Mouse (Mus musculus): ENCODE data around the gene Pnma1. TPM values are rescaled to one million over a fixed set of nuclear protein-coding genes. Genes with fewer than 3 reads are reported as not detected.
"Not testable (repeated sequence)": the region's sequence is repeated elsewhere in the genome, so short reads cannot be mapped to it uniquely, and the experiment has no call there.

The Pnma1 gene
- polyA plus RNA-seq, 1 experiment from 2014 or later, result 0.53 TPM

DNA sequence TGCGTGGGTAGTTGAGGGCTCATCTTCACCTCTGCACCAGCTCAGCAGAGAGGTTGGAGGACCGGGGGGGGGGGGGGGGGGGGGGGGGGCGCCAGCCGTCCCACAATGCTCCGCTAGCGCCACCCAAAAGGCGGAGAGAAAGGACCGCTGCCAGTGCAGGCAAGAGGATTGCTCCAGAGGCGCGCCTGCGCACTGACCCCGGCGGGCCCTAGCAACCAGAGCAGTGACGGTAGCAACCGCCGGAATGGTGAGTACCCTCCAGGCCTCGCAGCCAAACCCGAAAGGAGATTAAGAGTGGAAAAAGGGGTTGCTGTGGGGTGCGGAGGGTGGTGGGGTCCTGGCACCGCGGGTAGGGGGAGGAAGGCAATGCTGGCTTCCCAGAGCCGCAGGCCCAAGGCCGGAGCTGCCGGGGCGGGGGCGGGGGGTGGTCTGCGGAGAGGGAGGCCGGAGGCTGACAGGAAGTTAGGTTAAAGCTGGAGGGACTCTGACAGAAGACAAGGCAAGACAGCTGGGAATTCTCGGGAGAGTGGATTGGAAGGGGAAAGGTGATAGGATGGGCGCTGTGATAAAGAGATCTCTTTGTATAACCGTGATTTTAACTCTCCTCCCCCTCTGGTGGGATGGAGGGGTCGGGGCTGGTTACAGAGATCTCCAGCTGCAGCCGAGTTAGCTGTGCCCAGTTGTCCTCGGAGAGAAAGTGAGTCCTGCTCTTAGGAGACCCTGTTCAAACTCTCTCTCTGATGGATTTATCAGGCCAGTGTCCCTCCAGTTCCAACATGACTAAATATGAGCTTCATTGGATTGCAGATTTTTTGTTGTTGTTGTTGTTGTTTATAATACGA, 33.9 kb downstream of the Pnma1 start, which contains the start of gene Dnal1:
Gene Dnal1, plus strand, starts transcription at position 214 of the 842 bp plus-strand sequence.
- H3K4me3 ChIP-seq (ENCODE audit: low read depth, low read length), result peak within 1 kb of the TSS; percentile 70
- no peaks in the 10 kb centered on the region for H3K27me3 ChIP-seq (replicated peaks; ENCODE audit: control insufficient read depth, insufficient read depth, low read length)
- DNase-seq (ENCODE audit: low spot score) (peak; percentile 91), ATAC-seq (replicated peaks; ENCODE audit: low FRiP score) (peak; percentile 89)
- 3% methylated on average over 30 of the region's 35 CpGs for WGBS
- no peaks in the 10 kb centered on the region for H3K4me1 ChIP-seq (replicated peaks; ENCODE audit: control insufficient read depth, insufficient read depth, low read length)
- no peaks in the 10 kb centered on the region for H3K9me3 ChIP-seq (ENCODE audit: control insufficient read depth, low read length)
- H3K36me3 ChIP-seq (ENCODE audit: control insufficient read depth, insufficient read depth, low read length), result no peaks in the 10 kb centered on the region
- H3K9ac ChIP-seq (ENCODE audit: low read depth, low read length), result peak within 1 kb of the TSS; percentile 15; the same call in 1 of the 2 replicates
- H3K27ac ChIP-seq (ENCODE audit: low read depth, low read length), result no peak within 1 kb of the TSS
- peak within 1 kb of the TSS; percentile 65 for H3K4me2 ChIP-seq

DNA sequence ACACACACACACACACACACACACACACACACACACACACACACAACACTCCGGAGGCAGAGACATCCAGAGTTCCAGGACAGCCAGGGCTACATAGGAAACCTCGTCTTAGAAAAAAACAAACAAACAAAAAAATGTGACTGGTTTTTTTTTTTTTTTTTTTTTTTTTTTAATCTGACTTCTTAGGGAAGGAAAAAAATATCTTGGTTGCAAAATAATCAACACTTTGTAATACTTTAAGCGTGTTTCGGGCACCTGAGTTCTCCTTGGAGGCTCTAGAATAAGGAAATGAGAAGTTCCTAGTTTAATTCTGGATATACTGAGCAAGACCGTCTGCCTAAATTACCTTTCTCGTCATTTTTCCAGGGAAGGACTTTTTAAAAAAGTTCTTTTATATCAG, 34.6 kb downstream of the Pnma1 start:
- H3K27me3 ChIP-seq (replicated peaks; ENCODE audit: control insufficient read depth, insufficient read depth, low read length), result no peaks in the 10 kb centered on the region
- H3K36me3 ChIP-seq (ENCODE audit: control insufficient read depth, insufficient read depth, low read length), result no peaks in the 10 kb centered on the region
- no peak overlapping the region for H3K9ac ChIP-seq (ENCODE audit: low read depth, low read length)
- no peaks in the 10 kb centered on the region for H3K9me3 ChIP-seq (ENCODE audit: control insufficient read depth, low read length)
- peak overlapping the region; percentile 70 for H3K4me3 ChIP-seq (ENCODE audit: low read depth, low read length)
- DNase-seq (ENCODE audit: low spot score) (no peak), ATAC-seq (replicated peaks; ENCODE audit: low FRiP score) (no peak)
- H3K4me2 ChIP-seq, result peak overlapping the region; percentile 65
- no peaks in the 10 kb centered on the region for H3K4me1 ChIP-seq (replicated peaks; ENCODE audit: control insufficient read depth, insufficient read depth, low read length)
- 51% methylated on average over 6 of the region's 6 CpGs for WGBS
- no peak overlapping the region for H3K27ac ChIP-seq (ENCODE audit: low read depth, low read length)

DNA sequence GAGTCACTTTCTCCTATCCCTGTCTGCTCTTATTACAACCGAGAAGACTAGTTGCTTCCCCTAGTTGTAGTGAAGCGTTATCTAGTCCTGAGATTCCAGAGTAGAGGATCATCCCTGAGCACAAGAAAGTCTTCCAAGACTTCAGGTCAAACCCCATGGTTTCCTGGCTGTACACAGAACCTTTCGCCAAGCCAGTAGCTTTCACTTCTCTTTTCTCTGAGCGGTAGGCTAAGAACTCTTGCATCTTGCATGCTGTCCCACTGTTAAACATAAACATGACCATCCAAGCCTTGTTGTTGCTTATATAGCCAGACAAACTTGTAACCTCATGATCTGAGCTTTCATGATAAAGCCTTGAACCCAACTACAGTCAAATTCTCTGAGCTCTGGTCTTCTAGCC, 37.5 kb downstream of the Pnma1 start:
- H3K4me1 ChIP-seq (replicated peaks; ENCODE audit: control insufficient read depth, insufficient read depth, low read length), result no peaks in the 10 kb centered on the region
- no peaks in the 10 kb centered on the region for H3K9me3 ChIP-seq (ENCODE audit: control insufficient read depth, low read length)
- no peak overlapping the region for H3K27ac ChIP-seq (ENCODE audit: low read depth, low read length)
- no peak overlapping the region for H3K9ac ChIP-seq (ENCODE audit: low read depth, low read length)
- no peak for ATAC-seq (replicated peaks; ENCODE audit: low FRiP score)
- H3K36me3 ChIP-seq (ENCODE audit: control insufficient read depth, insufficient read depth, low read length), result no peaks in the 10 kb centered on the region
- H3K27me3 ChIP-seq (replicated peaks; ENCODE audit: control insufficient read depth, insufficient read depth, low read length), result no peaks in the 10 kb centered on the region
- no peak for DNase-seq (ENCODE audit: low spot score)
- H3K4me2 ChIP-seq, result no peak overlapping the region
- no peak overlapping the region for H3K4me3 ChIP-seq (ENCODE audit: low read depth, low read length)
- WGBS, result 80% methylated on average over 4 of the region's 4 CpGs

DNA sequence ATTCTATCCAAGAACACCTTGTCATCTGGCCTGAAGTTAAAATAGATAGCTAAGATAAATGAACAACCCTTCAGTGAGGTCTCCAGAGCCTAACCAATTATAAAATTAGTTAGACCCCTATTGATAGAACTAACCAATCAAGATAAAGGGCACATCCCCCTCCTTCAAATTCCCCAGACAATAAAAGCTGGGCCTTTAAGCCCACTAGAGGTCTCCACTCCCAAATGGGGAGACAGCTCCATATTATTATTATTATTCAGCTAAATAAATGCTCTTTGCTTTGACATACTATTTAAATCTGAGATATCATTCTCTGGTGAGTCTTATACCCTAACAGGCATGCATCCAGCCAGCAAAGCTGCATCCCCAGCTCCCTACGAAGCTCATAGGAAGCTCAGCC, 38.4 kb downstream of the Pnma1 start:
- Histone ChIP-seq H3K27me3 (replicated peaks; ENCODE audit: control insufficient read depth, insufficient read depth, low read length) (no peaks in the 10 kb centered on the region), H3K36me3 (ENCODE audit: control insufficient read depth, insufficient read depth, low read length) (no peaks in the 10 kb centered on the region), H3K4me3 (ENCODE audit: low read depth, low read length) (no peak overlapping the region), H3K9me3 (ENCODE audit: control insufficient read depth, low read length) (no peaks in the 10 kb centered on the region), H3K9ac (ENCODE audit: low read depth, low read length) (no peak overlapping the region), H3K4me1 (replicated peaks; ENCODE audit: control insufficient read depth, insufficient read depth, low read length) (no peaks in the 10 kb centered on the region), H3K4me2 (no peak overlapping the region), H3K27ac (ENCODE audit: low read depth, low read length) (no peak overlapping the region)
- DNase-seq (ENCODE audit: low spot score) (no peak), ATAC-seq (replicated peaks; ENCODE audit: low FRiP score) (no peak)
- WGBS, result 73% methylated on average over 1 of the region's 1 CpGs

DNA sequence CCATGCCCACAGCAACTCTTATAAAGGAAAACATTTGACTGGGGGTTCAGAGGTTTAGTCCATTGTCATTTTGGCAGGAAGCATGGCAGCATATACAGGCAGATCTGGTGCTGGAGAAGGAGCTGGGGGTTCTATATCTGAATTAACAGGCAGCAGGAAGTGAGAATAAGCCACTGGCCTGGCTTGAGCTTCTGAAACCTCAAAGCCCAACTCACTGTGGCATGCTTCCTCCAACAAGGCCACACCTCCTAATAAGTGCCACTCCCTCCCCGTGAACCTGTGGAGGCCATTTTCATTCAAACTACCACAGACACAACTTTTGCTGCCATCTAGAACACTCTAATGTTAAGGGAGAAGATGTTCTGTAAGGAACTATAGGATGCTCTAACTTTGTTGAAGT, 40.6 kb downstream of the Pnma1 start:
- Histone ChIP-seq H3K4me2 (no peak overlapping the region), H3K4me1 (replicated peaks; ENCODE audit: control insufficient read depth, insufficient read depth, low read length) (no peaks in the 10 kb centered on the region), H3K9me3 (ENCODE audit: control insufficient read depth, low read length) (no peaks in the 10 kb centered on the region), H3K27ac (ENCODE audit: low read depth, low read length) (no peak overlapping the region), H3K9ac (ENCODE audit: low read depth, low read length) (no peak overlapping the region), H3K36me3 (ENCODE audit: control insufficient read depth, insufficient read depth, low read length) (no peaks in the 10 kb centered on the region), H3K27me3 (replicated peaks; ENCODE audit: control insufficient read depth, insufficient read depth, low read length) (no peaks in the 10 kb centered on the region), H3K4me3 (ENCODE audit: low read depth, low read length) (no peak overlapping the region)
- 59% methylated on average over 1 of the region's 1 CpGs for whole genome bisulfite sequencing
- DNase-seq (ENCODE audit: low spot score) (no peak), ATAC-seq (replicated peaks; ENCODE audit: low FRiP score) (no peak)

DNA sequence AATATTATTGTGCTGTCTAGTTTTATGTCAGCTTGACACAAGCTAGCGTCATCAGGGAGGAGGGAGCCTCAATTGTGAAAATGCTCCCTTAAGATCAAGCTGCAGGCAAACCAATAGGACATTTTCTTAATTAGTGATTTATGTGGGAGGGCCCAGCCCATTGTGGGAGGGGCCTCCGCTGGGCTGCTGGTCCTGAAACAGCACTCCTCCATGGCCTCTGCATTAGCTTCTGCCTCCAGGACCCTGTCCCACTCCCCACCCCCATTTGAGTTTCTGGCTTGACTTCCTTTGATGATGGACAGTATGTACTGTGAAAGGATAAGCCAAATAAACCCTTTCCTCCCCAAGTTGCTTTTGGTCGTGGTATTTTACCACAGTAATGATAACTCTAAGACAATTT, 41.3 kb downstream of the Pnma1 start:
- H3K4me2 ChIP-seq, result no peak overlapping the region
- 74% methylated on average over 3 of the region's 3 CpGs for WGBS
- no peaks in the 10 kb centered on the region for H3K4me1 ChIP-seq (replicated peaks; ENCODE audit: control insufficient read depth, insufficient read depth, low read length)
- DNase-seq (ENCODE audit: low spot score), result no peak
- ATAC-seq (replicated peaks; ENCODE audit: low FRiP score), result no peak
- no peaks in the 10 kb centered on the region for H3K36me3 ChIP-seq (ENCODE audit: control insufficient read depth, insufficient read depth, low read length)
- H3K4me3 ChIP-seq (ENCODE audit: low read depth, low read length), result no peak overlapping the region
- H3K9ac ChIP-seq (ENCODE audit: low read depth, low read length), result no peak overlapping the region
- H3K27ac ChIP-seq (ENCODE audit: low read depth, low read length), result no peak overlapping the region
- H3K27me3 ChIP-seq (replicated peaks; ENCODE audit: control insufficient read depth, insufficient read depth, low read length), result no peaks in the 10 kb centered on the region
- H3K9me3 ChIP-seq (ENCODE audit: control insufficient read depth, low read length), result no peaks in the 10 kb centered on the region

DNA sequence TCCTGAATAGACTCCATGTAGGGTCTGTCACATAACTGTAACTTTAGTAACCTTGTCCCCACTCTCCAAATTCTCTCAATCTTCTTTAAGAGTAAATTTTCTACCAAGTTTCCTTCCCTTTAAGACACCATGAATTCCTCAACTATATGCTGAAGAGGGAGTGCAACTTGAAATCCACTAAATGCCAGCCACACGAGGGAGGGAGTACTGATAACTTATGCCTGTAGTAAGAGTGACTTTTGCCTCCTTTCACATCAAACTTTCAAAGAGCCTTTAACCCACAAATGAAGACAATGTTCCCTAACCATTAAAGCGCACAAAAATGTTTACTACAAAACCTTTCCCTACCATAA, 46.8 kb downstream of the Pnma1 start:
- Histone ChIP-seq H3K4me3 (ENCODE audit: low read depth, low read length) (peak overlapping the region; percentile 59), H3K4me1 (replicated peaks; ENCODE audit: control insufficient read depth, insufficient read depth, low read length) (0 out of 2 replicates have a peak, but pooled peaks cover 2% of the 10 kb centered on the region), H3K9ac (ENCODE audit: low read depth, low read length) (peak overlapping the region; percentile 72), H3K36me3 (ENCODE audit: control insufficient read depth, insufficient read depth, low read length) (no peaks in the 10 kb centered on the region), H3K4me2 (peak overlapping the region; percentile 91), H3K9me3 (ENCODE audit: control insufficient read depth, low read length) (no peaks in the 10 kb centered on the region), H3K27ac (ENCODE audit: low read depth, low read length) (no peak overlapping the region), H3K27me3 (replicated peaks; ENCODE audit: control insufficient read depth, insufficient read depth, low read length) (no peaks in the 10 kb centered on the region)
- 41% methylated on average over 2 of the region's 2 CpGs for WGBS
- ATAC-seq (replicated peaks; ENCODE audit: low FRiP score), result no peak
- no peak for DNase-seq (ENCODE audit: low spot score)

DNA sequence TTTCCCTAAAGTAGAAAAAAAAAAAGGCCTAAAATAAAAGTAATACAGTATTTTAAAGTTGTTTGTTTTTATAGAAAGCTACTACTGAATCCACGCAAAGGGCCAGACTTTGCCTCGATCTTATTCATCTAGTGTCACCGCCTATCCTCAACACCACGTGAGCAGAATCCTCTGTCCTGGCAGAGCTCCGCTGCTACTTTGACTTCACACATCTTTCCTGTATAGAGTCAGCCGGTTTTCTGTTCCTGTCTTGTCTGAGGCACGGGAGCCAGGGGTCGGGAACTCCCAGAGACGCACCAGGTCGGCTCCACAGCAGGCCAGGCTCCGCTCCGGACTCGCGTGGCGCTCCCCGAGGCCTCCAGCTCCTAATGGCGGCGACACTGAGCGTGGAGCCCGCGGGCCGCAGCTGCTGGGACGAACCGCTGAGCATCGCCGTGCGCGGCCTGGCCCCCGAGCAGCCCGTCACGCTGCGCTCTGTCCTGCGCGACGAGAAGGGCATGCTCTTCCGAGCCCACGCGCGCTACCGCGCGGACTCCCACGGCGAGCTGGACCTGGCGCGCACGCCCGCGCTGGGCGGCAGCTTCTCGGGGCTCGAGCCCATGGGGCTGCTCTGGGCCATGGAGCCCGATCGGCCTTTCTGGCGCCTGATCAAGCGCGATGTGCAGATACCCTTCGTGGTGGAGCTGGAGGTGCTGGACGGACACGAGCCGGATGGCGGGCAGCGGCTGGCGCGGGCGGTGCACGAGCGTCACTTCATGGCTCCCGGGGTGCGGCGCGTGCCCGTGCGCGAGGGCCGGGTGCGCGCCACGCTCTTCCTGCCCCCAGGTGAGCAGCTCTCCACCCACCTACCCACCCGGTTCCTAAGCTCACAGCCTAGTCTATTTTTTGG, 47.4 kb downstream of the Pnma1 start, which contains the start of gene Acot6:
Gene Acot6, plus strand, starts transcription at position 51 of the 889 bp plus-strand sequence.
- not testable (repeated sequence) for H3K36me3 ChIP-seq (ENCODE audit: control insufficient read depth, insufficient read depth, low read length); H3K27me3 ChIP-seq (replicated peaks; ENCODE audit: control insufficient read depth, insufficient read depth, low read length); H3K27ac ChIP-seq (ENCODE audit: low read depth, low read length); H3K9me3 ChIP-seq (ENCODE audit: control insufficient read depth, low read length); H3K4me1 ChIP-seq (replicated peaks; ENCODE audit: control insufficient read depth, insufficient read depth, low read length)
- Histone ChIP-seq H3K4me2 (peak within 1 kb of the TSS; percentile 91), H3K4me3 (ENCODE audit: low read depth, low read length) (peak within 1 kb of the TSS; percentile 59), H3K9ac (ENCODE audit: low read depth, low read length) (peak within 1 kb of the TSS; percentile 72)
- WGBS, result under 1% methylated on average over 76 of the region's 80 CpGs
- ATAC-seq (replicated peaks; ENCODE audit: low FRiP score), result peak; percentile 57
- peak; percentile 57 for DNase-seq (ENCODE audit: low spot score)
